Mouse (Mus musculus): ENCODE results near the gene Pgpep1. TPM values are rescaled to one million over a fixed set of nuclear protein-coding genes. Genes with fewer than 3 reads are reported as not detected.
A peak's percentile ranks its signal among the peaks of the same experiment; 100 is the strongest.

Pgpep1 gene
- total and polyA plus RNA-seq, 3 experiments: 3.3 to 16.6 (median 9.4) TPM

- H3K4me1 ChIP-seq (ENCODE audit: insufficient read depth, low read depth, low read length): peaks cover 44% of the 10 kb centered on the region
- DNase-seq (ENCODE audit: low spot score): no peak
- no peak for ATAC-seq (ENCODE audit: extremely low read depth, insufficient number of reproducible peaks, low FRiP score, poor library complexity, severe bottlenecking)
Measured at GRCm38 (mm10) chr8:70636838-70637237, 23.4 kb downstream of the Pgpep1 start.

DNA sequence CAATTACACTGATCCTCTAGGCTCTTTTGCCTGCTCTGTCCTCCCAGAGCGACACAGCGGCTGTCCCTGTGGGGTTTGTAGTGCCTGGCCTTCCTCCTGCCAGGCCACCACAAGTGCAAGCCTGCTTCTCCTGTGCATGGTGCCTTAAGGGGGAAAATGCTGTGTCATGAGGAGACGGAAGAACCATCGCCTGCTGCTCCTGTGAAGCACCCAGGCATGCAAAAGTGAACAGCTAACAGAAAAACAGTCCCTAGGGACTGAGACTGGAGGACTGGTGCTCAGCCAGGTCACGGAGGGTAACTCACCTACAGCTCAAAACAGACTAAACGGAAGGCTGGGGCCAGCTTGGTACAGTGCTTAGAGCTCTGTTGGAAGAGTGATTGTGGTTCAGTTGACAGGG lies 24.7 kb downstream of the Pgpep1 start:
- ATAC-seq (ENCODE audit: extremely low read depth, insufficient number of reproducible peaks, low FRiP score, poor library complexity, severe bottlenecking): peak; percentile 89
- peaks cover 57% of the 10 kb centered on the region for H3K4me1 ChIP-seq (ENCODE audit: insufficient read depth, low read depth, low read length)
- H3K27me3 ChIP-seq (ENCODE audit: insufficient read depth, low read length): no peaks in the 10 kb centered on the region
- TF ChIP-seq CTCF (IDR thresholded peaks at IDR 0.05; ENCODE audit: low read depth, low read length): no peak
- TF ChIP-seq TAL1 (conservative IDR thresholded peaks at IDR 0.05; ENCODE audit: low read depth, low read length): no peak
- TF ChIP-seq GATA1 (IDR thresholded peaks at IDR 0.05; ENCODE audit: borderline replicate concordance, low read length): no peak
- no peak for TF ChIP-seq POLR2AphosphoS5 (IDR thresholded peaks at IDR 0.05; ENCODE audit: insufficient replicate concordance, low read depth, low read length)
- TF ChIP-seq GATA2 (IDR thresholded peaks at IDR 0.05; ENCODE audit: borderline replicate concordance, low read depth, low read length): no peak
- no peaks in the 10 kb centered on the region for H3K36me3 ChIP-seq (replicated peaks)
- DNase-seq (ENCODE audit: low spot score): peak; percentile 64
- H3K9me3 ChIP-seq (replicated peaks): peaks cover 15% of the 10 kb centered on the region
- peak overlapping the region; percentile 34; the same call in 1 of the 2 replicates for H3K4me3 ChIP-seq (ENCODE audit: low read depth, low read length)

More at GRCm38 (mm10) chr8:70636838-70637237, 23.4 kb downstream of the Pgpep1 start:
- Histone ChIP-seq H3K9me3 (replicated peaks) (peaks cover 10% of the 10 kb centered on the region), H3K27me3 (ENCODE audit: insufficient read depth, low read length) (no peaks in the 10 kb centered on the region), H3K4me3 (ENCODE audit: low read depth, low read length) (no peak overlapping the region), H3K36me3 (replicated peaks) (no peaks in the 10 kb centered on the region)
- TF ChIP-seq GATA1 (IDR thresholded peaks at IDR 0.05; ENCODE audit: borderline replicate concordance, low read length) (no peak), CTCF (IDR thresholded peaks at IDR 0.05; ENCODE audit: low read depth, low read length) (no peak), TAL1 (conservative IDR thresholded peaks at IDR 0.05; ENCODE audit: low read depth, low read length) (no peak), POLR2AphosphoS5 (IDR thresholded peaks at IDR 0.05; ENCODE audit: insufficient replicate concordance, low read depth, low read length) (no peak), GATA2 (IDR thresholded peaks at IDR 0.05; ENCODE audit: borderline replicate concordance, low read depth, low read length) (no peak)

DNA sequence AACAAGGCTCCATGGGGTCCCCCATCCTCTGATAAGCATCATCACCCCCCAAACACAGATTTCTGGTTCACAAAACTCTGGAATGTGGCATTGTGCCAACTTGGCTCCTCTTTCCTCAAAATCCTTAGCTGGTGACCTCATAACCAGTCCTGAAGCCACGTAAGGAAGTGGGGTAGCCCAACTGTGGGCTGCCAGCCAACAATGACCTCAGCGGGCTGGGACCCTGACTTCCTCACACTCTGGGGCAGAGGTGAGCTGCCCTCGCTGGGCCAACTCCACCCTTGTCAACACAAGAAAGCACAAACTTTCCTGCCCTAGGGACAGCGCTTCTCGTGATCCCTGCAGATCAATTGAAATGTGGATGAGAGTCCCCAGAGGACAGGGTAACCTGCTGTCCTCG lies 26.1 kb downstream of the Pgpep1 start:
- no peak for ATAC-seq (ENCODE audit: extremely low read depth, insufficient number of reproducible peaks, low FRiP score, poor library complexity, severe bottlenecking)
- peak; percentile 30 for DNase-seq (ENCODE audit: low spot score)
- Histone ChIP-seq H3K27me3 (ENCODE audit: insufficient read depth, low read length) (no peaks in the 10 kb centered on the region), H3K4me1 (ENCODE audit: insufficient read depth, low read depth, low read length) (peaks cover 71% of the 10 kb centered on the region), H3K36me3 (replicated peaks) (no peaks in the 10 kb centered on the region), H3K9me3 (replicated peaks) (peaks cover 15% of the 10 kb centered on the region), H3K4me3 (ENCODE audit: low read depth, low read length) (no peak overlapping the region)
- TF ChIP-seq GATA2 (IDR thresholded peaks at IDR 0.05; ENCODE audit: borderline replicate concordance, low read depth, low read length) (no peak), GATA1 (IDR thresholded peaks at IDR 0.05; ENCODE audit: borderline replicate concordance, low read length) (no peak)

DNA sequence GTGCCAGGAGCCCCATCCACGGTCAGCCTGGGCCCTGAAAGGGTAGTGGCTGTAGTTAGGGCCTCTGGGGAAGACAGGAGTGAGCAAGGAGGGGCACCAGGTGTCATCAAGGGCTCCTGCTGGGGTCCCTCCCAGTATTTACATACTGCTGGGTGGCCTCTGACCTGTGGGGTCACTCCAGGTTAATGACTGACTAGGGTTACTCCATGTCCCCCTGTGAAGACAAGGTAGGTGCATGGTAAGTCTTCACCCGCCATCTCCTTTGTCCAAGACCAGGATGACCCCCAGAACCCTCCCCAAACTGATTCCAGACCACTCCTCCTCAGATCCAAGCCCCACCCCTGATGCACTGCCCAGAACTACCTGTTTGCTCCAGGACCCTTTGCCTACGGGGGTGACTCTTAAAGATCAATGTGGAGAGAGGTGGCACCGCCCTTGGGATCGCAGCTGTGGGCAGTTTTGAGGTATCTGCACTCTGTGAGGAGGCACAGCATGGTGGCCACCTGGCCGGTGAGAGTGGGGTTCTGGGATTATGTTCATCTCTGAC lies 27.8 kb downstream of the Pgpep1 start, which contains the start of gene Gdf15:
Gdf15 (minus strand) TSS at position 111 of the 547 bp plus-strand sequence.
- Histone ChIP-seq H3K4me1 (ENCODE audit: insufficient read depth, low read depth, low read length) (peaks cover 64% of the 10 kb centered on the region), H3K4me3 (ENCODE audit: low read depth, low read length) (no peak within 1 kb of the TSS), H3K9me3 (replicated peaks) (peaks cover 15% of the 10 kb centered on the region), H3K36me3 (replicated peaks) (no peaks in the 10 kb centered on the region), H3K27me3 (ENCODE audit: insufficient read depth, low read length) (no peaks in the 10 kb centered on the region)
- no peak for DNase-seq (ENCODE audit: low spot score)
- TF ChIP-seq TAL1 (conservative IDR thresholded peaks at IDR 0.05; ENCODE audit: low read depth, low read length): no peak
- TF ChIP-seq GATA1 (IDR thresholded peaks at IDR 0.05; ENCODE audit: borderline replicate concordance, low read length): no peak
- TF ChIP-seq CTCF (IDR thresholded peaks at IDR 0.05; ENCODE audit: low read depth, low read length): no peak
- TF ChIP-seq POLR2AphosphoS5 (IDR thresholded peaks at IDR 0.05; ENCODE audit: insufficient replicate concordance, low read depth, low read length): no peak
- TF ChIP-seq GATA2 (IDR thresholded peaks at IDR 0.05; ENCODE audit: borderline replicate concordance, low read depth, low read length): no peak
- ATAC-seq (ENCODE audit: extremely low read depth, insufficient number of reproducible peaks, low FRiP score, poor library complexity, severe bottlenecking): no peak

DNA sequence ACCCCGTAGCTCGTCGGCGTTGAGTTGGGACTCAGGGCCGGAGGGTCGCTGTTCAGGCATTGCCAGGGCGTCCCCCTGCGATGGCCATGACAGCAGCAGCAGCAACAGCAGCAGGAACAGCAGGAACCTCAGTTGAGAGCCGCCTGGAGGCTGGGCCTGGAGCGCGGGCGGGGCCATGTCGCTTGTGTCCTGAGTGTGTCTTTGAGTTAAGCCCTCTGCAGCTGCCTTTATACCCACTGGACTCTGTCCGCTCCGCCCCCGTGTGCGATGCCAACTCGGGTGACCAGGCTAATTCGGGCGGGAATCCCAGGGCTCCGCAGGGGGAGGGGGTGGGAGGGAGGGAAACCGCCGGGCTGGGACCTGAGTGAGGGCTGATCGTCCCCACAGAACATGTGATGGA lies 28.8 kb downstream of the Pgpep1 start:
- H3K4me1 ChIP-seq (ENCODE audit: insufficient read depth, low read depth, low read length): peaks cover 54% of the 10 kb centered on the region
- no peaks in the 10 kb centered on the region for H3K36me3 ChIP-seq (replicated peaks)
- ATAC-seq (ENCODE audit: extremely low read depth, insufficient number of reproducible peaks, low FRiP score, poor library complexity, severe bottlenecking) (no peak), DNase-seq (ENCODE audit: low spot score) (no peak)
- TF ChIP-seq GATA1 (IDR thresholded peaks at IDR 0.05; ENCODE audit: borderline replicate concordance, low read length): no peak
- no peak for TF ChIP-seq TAL1 (conservative IDR thresholded peaks at IDR 0.05; ENCODE audit: low read depth, low read length)
- TF ChIP-seq POLR2AphosphoS5 (IDR thresholded peaks at IDR 0.05; ENCODE audit: insufficient replicate concordance, low read depth, low read length): no peak
- no peak for TF ChIP-seq CTCF (IDR thresholded peaks at IDR 0.05; ENCODE audit: low read depth, low read length)
- TF ChIP-seq GATA2 (IDR thresholded peaks at IDR 0.05; ENCODE audit: borderline replicate concordance, low read depth, low read length): no peak
- H3K4me3 ChIP-seq (ENCODE audit: low read depth, low read length): no peak overlapping the region
- H3K9me3 ChIP-seq (replicated peaks): peaks cover 15% of the 10 kb centered on the region
- no peaks in the 10 kb centered on the region for H3K27me3 ChIP-seq (ENCODE audit: insufficient read depth, low read length)

DNA sequence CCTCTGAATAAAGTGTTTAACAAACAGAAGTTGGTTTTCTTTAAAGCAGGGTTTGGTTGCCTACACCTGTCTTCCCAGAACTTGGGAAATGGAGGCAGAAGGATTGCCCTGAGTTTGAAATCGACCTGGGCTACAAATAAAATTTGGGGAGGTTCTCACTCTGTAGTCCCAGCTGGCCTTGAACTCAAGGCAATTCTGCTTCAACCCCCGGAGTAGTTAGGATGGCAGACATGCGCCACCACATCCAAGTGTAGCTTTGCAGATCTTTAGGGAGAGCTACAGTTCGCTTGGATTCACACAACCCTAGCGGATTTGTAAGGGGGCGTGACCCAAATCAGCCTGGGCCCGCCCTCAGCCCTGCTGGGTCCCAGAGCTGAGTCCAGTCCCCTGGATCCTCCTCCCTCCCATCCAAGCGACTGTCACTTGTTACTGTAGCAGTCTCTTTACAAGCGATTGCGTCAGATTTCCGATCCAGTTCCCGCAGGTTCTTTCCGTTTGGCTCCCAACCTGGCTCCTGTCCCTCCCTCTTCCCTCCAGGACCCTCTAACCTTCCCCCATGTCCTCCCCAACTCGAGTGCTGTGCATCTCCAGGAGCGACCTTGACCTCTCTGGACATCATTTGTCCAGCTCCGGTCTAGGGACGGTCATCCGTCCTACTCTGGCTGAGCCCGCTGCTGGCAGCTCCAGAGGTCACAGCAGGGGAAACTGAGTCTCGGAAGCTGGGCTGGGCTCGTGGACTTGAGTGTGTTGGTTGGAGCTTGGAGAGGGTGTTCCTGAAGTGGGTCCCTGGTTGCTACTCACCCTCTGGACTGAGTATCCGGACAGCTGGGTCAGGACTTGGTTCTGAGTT lies 29.4 kb downstream of the Pgpep1 start:
- Histone ChIP-seq H3K4me1 (ENCODE audit: insufficient read depth, low read depth, low read length) (peaks cover 50% of the 10 kb centered on the region), H3K4me3 (ENCODE audit: low read depth, low read length) (no peak overlapping the region), H3K27me3 (ENCODE audit: insufficient read depth, low read length) (no peaks in the 10 kb centered on the region), H3K9me3 (replicated peaks) (peaks cover 15% of the 10 kb centered on the region), H3K36me3 (replicated peaks) (no peaks in the 10 kb centered on the region)
- ATAC-seq (ENCODE audit: extremely low read depth, insufficient number of reproducible peaks, low FRiP score, poor library complexity, severe bottlenecking): no peak
- TF ChIP-seq GATA2 (IDR thresholded peaks at IDR 0.05; ENCODE audit: borderline replicate concordance, low read depth, low read length) (no peak), GATA1 (IDR thresholded peaks at IDR 0.05; ENCODE audit: borderline replicate concordance, low read length) (no peak), POLR2AphosphoS5 (IDR thresholded peaks at IDR 0.05; ENCODE audit: insufficient replicate concordance, low read depth, low read length) (no peak), TAL1 (conservative IDR thresholded peaks at IDR 0.05; ENCODE audit: low read depth, low read length) (no peak), CTCF (IDR thresholded peaks at IDR 0.05; ENCODE audit: low read depth, low read length) (no peak)
- peak; percentile 43 for DNase-seq (ENCODE audit: low spot score)

Data from G1E (cell line).